21 mouse cellular contexts compared by ENCODE assay signal in genomic region chr16:95260693-95261092, GRCm38 (mm10). TPM values are rescaled to one million over a fixed set of nuclear protein-coding genes. Genes with fewer than 3 reads are reported as not detected.
DNase-seq lines count a peak whose midpoint lies in the region; TF ChIP-seq lines count a peak whose summit lies in the region.
"Had no signal": no experiment of that assay in that cellular context is flagged by ENCODE, and none has a peak within 500 bp of the region (broad histone marks: within the 10 kb centered on the region; RNA-seq: fewer than 3 reads in every experiment).

No protein-coding gene starts in this region.

- WGBS in lung, adult 2 months: 54% methylated on average over 5 of the region's 5 CpGs

- no peak for TF ChIP-seq CTCF in lung, adult 2 months (IDR thresholded peaks at IDR 0.05; ENCODE audit: insufficient read depth, low read length)

- peaks cover 3% of the 10 kb centered on the region; the same call in 1 of the 2 replicates for H3K4me1 ChIP-seq in lung, adult 2 months (ENCODE audit: control insufficient read depth, insufficient read depth, low read length)
- H3K4me1 ChIP-seq: forebrain, embryonic 13.5 days; heart, embryonic 12.5 days; hindbrain, embryonic 15.5 days had no signal

- peak overlapping the region; percentile 17 for H3K4me3 ChIP-seq in lung, adult 2 months (replicated peaks; ENCODE audit: extremely low read depth, low read depth, low read length)
- H3K4me3 ChIP-seq: embryonic facial prominence, embryonic 13.5 days; forebrain, embryonic 13.5 days; heart, embryonic 12.5 days; hindbrain, embryonic 15.5 days had no signal

- peak; percentile 40; the same call in 1 of the 2 replicates for TF ChIP-seq POLR2A in lung, adult 2 months (IDR thresholded peaks at IDR 0.05; ENCODE audit: borderline replicate concordance, extremely low read depth, low read depth, low read length)

- peak; percentile 14 to 39 for DNase-seq in adrenal gland, adult (ENCODE audit: inconsistent age in 2 of 2, low spot score in 1 of 2)
- DNase-seq in adrenal gland, postnatal 25 days: no peak
- peak; percentile 44 for DNase-seq in kidney, adult 11 months
- no peak for DNase-seq in kidney, adult 8-10 months
- no peak for DNase-seq in lung, adult 2 months
- no peak for DNase-seq in lung, postnatal 4 days
- peak; percentile 21 for DNase-seq in urinary bladder, postnatal 14 days (ENCODE audit: low spot score)
- DNase-seq in urinary bladder, postnatal 4 days (ENCODE audit: low spot score in 2 of 2): no peak
- DNase-seq: B cell, adult 2 months; cerebellum, adult 11-12 months; cerebellum, adult 9-10 months; cerebellum, postnatal 25 days; forebrain, postnatal 0 days; gastrocnemius, postnatal 14 days; heart, postnatal 36 days had no signal

RNA-seq across cellular contexts. Expression of gene Kcnj15, which starts 3.3 kb away (rescaled TPM):
- 0.67 and 0.88 TPM in 2 replicates for total RNA-seq in adrenal gland, postnatal 25 days (2021)
- polyA plus RNA-seq in lung, adult 2 months (2012; rRNA removed): 27.5 and 34.3 TPM in 2 replicates
- total RNA-seq: granulocyte monocyte progenitor cell, adult 5-6 weeks had no signal
- polyA plus RNA-seq: G1E had no signal

Comparison
In these comparisons a context has a peak if more than half of its experiments do, and no peak if none do; other contexts are left out.
1. DNase-seq: peak in adrenal gland, adult (2 of 2), kidney, adult 11 months (single experiment) and urinary bladder, postnatal 14 days (single experiment); none in adrenal gland, postnatal 25 days (single experiment), kidney, adult 8-10 months (0 of 2), lung, adult 2 months (single experiment), lung, postnatal 4 days (0 of 2) and urinary bladder, postnatal 4 days (0 of 2).